Mouse (Mus musculus) monocyte, adult 2 months (primary cell): ENCODE measurements around the gene Olfr881.

Source experiments
- DNase-seq, 2 experiments: peaks; one replicate each; pipeline ENCODE4 v3.0.0; 2022; ENCODE audit warnings: low spot score in 2 of 2, low read depth in 1 of 2

Gene Olfr881

DNA sequence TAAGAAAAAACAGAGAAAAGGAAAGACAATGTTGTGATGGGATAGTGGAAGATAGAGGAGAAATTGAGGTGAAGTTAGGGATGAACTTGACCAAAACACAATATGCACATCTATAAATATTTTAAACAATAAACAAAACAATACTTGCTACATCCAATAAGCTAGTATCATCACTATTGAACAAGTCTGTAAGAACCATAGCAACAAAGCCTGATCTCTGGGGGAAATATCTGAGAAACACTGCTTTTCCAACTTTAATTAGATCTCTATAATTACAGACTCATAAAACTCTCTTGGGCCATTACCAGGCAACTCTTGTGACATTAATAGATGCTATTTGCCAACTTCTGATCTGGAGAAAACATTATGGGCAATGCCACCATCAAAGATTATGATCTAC lies at the start of gene Olfr881:
TSS of gene Olfr881 (plus strand) at position 301 of the 400 bp plus-strand sequence.
- no peak for DNase-seq

DNA sequence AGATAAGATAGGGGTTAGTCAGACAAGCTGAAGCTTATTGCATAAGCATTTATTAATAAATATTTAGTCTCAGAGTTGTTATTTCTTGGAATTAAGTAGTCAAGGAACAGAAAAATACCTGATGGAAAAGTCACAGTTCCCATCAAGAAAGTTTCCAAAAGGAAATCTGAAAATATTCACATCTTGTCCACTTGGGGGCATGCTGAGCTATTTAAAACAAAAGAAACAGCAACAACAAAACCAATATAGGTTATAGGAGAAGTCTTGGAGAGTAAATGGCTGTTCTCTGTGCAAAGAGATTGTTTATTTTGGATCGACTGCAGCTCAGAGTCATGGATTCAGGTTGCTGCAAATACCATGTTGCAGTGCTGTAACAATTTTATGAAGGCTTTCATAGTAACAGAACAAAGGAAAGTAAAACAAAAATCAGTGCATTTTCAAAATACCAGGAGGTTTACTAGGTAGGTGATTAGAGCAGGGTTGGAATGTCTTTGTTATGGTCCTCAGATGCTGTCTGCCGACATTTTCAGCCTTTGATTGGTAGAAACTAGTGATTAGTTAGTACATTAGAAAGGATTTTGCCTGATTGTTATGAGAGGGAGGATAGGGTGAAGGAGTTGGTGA lies 7.1 kb downstream of the Olfr881 start:
- DNase-seq, result no peak

DNA sequence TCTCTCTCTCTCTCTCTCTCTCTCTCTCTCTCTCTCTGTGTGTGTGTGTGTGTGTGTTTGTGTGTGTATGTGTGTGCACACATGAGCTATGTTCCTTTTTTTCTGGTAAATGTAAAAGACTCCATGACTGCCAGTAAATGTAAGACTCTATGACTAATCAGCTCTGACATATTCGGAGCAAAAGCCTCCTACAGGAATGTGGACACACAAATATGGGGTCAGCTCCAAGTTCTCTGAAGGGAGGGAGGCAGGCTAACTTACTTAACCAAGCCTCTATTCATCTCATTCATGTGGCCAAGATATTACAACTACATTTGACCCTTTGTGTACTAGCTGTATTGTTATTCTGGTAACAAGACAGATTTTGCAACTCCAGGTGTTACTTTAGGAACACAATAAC lies 8.4 kb downstream of the Olfr881 start:
- DNase-seq, result no peak

DNA sequence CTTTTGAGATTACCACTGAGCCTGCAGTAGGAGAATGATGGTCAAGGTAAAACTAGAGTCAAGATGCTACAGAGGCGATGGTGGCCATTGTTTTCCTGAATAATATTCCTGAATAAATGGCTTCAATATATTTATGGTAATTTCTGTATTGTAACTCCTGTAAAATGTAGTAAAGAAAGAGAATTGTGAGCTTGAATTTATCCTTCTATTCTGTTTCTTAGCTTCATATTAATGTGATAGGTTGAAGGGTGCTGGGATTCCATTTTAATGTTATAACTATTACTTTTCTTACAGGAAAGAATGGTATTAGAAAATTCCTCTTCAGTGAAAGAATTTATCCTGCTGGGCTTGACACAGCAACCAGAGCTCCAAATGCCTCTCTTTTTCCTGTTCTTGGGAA lies 33.9 kb downstream of the Olfr881 start, which contains the start of gene Olfr883:
TSS of gene Olfr883 (plus strand) at position 301 of the 400 bp plus-strand sequence.
- DNase-seq, result no peak
